Mouse (Mus musculus) neutrophil, adult 65 days (primary cell): ENCODE measurements around the gene Myom1. TPM values are rescaled to one million over a fixed set of nuclear protein-coding genes. Genes with fewer than 3 reads are reported as not detected.

ENCODE experiments used
- total RNA-seq: library from RNA; stranded (reverse); gene quantifications from 2 replicates; pipeline ENCODE4 v1.2.4, GENCODE M21; 2023

Myom1 gene
- total RNA-seq = 0.86 and 1.4 TPM in 2 replicates

GRCm38 (mm10) chr17:71002081-71002743 is at the start of gene Myom1:
TSS of gene Myom1 (plus strand) at chr17:71002633.

GRCm38 (mm10) chr17:71002744-71003094 is 286 bp downstream of the Myom1 start, which contains the start of gene Myl12a:
TSS of gene Myl12a (minus strand) at chr17:71002878.

Other genes with a start within 250 kb of the Myom1 start
- gene Tgif1, start 149.1 kb upstream of the Myom1 start, total RNA-seq = 57.9 and 67.7 TPM in 2 replicates
- 283 and 367 TPM in 2 replicates for gene Myl12a, start 245 bp downstream of the Myom1 start, total RNA-seq
- gene Lpin2, start 179.9 kb downstream of the Myom1 start, total RNA-seq = 57.7 and 91.1 TPM in 2 replicates